ENCODE assay signal across 8 mouse cellular contexts in the genomic region with DNA sequence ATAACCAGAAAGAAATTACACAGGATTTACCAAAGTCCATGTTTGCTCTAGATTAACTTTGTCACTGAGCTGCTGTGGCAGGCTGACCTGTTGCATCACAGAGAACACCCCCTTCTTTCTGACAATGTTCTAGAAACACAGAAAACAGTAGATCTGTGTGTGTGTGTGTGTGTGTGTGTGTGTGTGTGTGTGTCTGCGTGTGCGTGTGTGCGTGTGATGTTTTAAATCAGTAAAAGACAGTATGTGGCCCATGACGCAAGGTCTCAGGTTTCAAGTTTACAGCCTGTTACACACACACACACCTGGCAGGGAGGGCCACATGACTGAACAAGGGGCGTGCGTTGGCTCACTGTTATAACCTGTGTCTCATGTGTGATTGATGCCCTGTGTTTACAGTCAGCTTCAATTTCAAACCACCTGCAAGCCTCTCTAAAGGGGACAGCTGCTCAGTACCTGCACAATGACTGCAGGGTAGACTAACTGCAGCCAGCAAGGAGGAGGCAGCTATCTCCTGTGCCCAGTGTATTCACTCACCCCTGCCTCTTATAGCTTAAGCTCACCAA. TPM values are rescaled to one million over a fixed set of nuclear protein-coding genes. Genes with fewer than 3 reads are reported as not detected.
DNase-seq lines count a peak whose midpoint lies in the region; ATAC-seq and TF ChIP-seq lines count a peak whose summit lies in the region.

No protein-coding gene starts in this region.

- H3K9ac ChIP-seq in heart, embryonic 15.5 days: peak overlapping the region; percentile 73

- peak; percentile 32 for DNase-seq in 416B (ENCODE audit: low read depth)
- peak; percentile 30 to 57 for DNase-seq in kidney, postnatal 4 days
- DNase-seq in midbrain, embryonic 10.5 days (ENCODE audit: low spot score): no peak
- peak; percentile 55 to 65 for DNase-seq in thymus, postnatal 36 days
- no peak for DNase-seq in layer of hippocampus, adult 8-10 months (ENCODE audit: low spot score in 2 of 2)
- no peak for DNase-seq in urinary bladder, postnatal 10 days (ENCODE audit: low spot score)

- ATAC-seq in heart, embryonic 15.5 days (replicated peaks; ENCODE audit: insufficient number of reproducible peaks, insufficient read depth, low FRiP score, low read depth): no peak

- H3K4me1 ChIP-seq in E14TG2a.4 (replicated peaks; ENCODE audit: low read depth, low read length): peaks cover 17% of the 10 kb centered on the region
- peaks cover 26% of the 10 kb centered on the region for H3K4me1 ChIP-seq in heart, embryonic 15.5 days (replicated peaks)
- H3K4me1 ChIP-seq in midbrain, embryonic 10.5 days: peaks cover 23% of the 10 kb centered on the region

- peak overlapping the region; percentile 89 for H3K4me3 ChIP-seq in E14TG2a.4 (replicated peaks; ENCODE audit: low read length)
- peak overlapping the region; percentile 69 for H3K4me3 ChIP-seq in heart, embryonic 15.5 days
- peak overlapping the region; percentile 82 for H3K4me3 ChIP-seq in midbrain, embryonic 10.5 days

- peak overlapping the region; percentile 90 for H3K4me2 ChIP-seq in heart, embryonic 15.5 days

- H3K27ac ChIP-seq in heart, embryonic 15.5 days: no peak overlapping the region
- H3K27ac ChIP-seq in midbrain, embryonic 10.5 days (replicated peaks): no peak overlapping the region

- TF ChIP-seq CTCF in E14TG2a.4 (conservative IDR thresholded peaks at IDR 0.05; ENCODE audit: low read length): no peak

- H3K27me3 ChIP-seq in E14TG2a.4 (ENCODE audit: insufficient read depth, low read length): peaks cover 47% of the 10 kb centered on the region
- H3K27me3 ChIP-seq in heart, embryonic 15.5 days: no peaks in the 10 kb centered on the region
- peaks cover 40% of the 10 kb centered on the region for H3K27me3 ChIP-seq in midbrain, embryonic 10.5 days (ENCODE audit: low read depth, poor library complexity, severe bottlenecking)

- H3K9me3 ChIP-seq in E14TG2a.4 (ENCODE audit: low read length): no peaks in the 10 kb centered on the region
- no peaks in the 10 kb centered on the region for H3K9me3 ChIP-seq in heart, embryonic 15.5 days (replicated peaks)
- no peaks in the 10 kb centered on the region for H3K9me3 ChIP-seq in midbrain, embryonic 10.5 days (replicated peaks)

- WGBS in heart, embryonic 15.5 days: 60% methylated on average over 6 of the region's 6 CpGs
- 77% methylated on average over 6 of the region's 6 CpGs for WGBS in midbrain, embryonic 10.5 days

- 0 out of 2 replicates have a peak, but pooled peaks cover 3% of the 10 kb centered on the region for H3K36me3 ChIP-seq in E14TG2a.4 (ENCODE audit: insufficient read depth, low read length)
- no peaks in the 10 kb centered on the region for H3K36me3 ChIP-seq in heart, embryonic 15.5 days
- H3K36me3 ChIP-seq in midbrain, embryonic 10.5 days: no peaks in the 10 kb centered on the region

RNA-seq across cellular contexts. Expression of gene Man1a, which starts 2.7 kb away (rescaled TPM):
- polyA plus RNA-seq in heart, embryonic 15.5 days (2015; fragmentation: Nextera tagmentation; extraction: Ambion mirVana): 5.3 and 7.0 TPM in 2 replicates
- 1.3 TPM in 2 replicates for polyA plus RNA-seq in midbrain, embryonic 10.5 days (2016; fragmentation: Nextera tagmentation; extraction: Ambion mirVana)
- total RNA-seq in layer of hippocampus, adult 8-10 months (2022): 10 to 100 TPM; 62.8 to 66.7 (median 65.3) TPM

Comparison
In these comparisons a context has a peak if more than half of its experiments do, and no peak if none do; other contexts are left out.
1. DNase-seq: peak in 416B (single experiment), kidney, postnatal 4 days (2 of 2) and thymus, postnatal 36 days (2 of 2); none in midbrain, embryonic 10.5 days (single experiment), layer of hippocampus, adult 8-10 months (0 of 2) and urinary bladder, postnatal 10 days (single experiment).
2. Peak in every context shown above with its lines, with median percentiles within 50 percentile points of each other: H3K4me3 ChIP-seq.